Mouse (Mus musculus) heart, adult 2 months (tissue): Measurements from ENCODE around the gene Mrps15.

Source experiments
- CTCF ChIP-seq: fragments of 200-600 bp; IDR thresholded peaks from 2 replicates; pipeline ENCODE4 v1.8.1; 2022; ENCODE audit warnings: antibody characterized with exemption, mild to moderate bottlenecking, moderate library complexity
- POLR2A ChIP-seq: fragments of 200-500 bp; IDR thresholded peaks from 2 replicates; pipeline ENCODE4 v1.6.1; 2011; ENCODE audit warnings: mild to moderate bottlenecking, low read depth, low read length, control low read depth; ENCODE audit not compliant: insufficient read depth

- peak; percentile 49 for TF ChIP-seq POLR2A
- TF ChIP-seq CTCF, result no peak
These were observed 56.4 kb downstream of the Mrps15 start for GRCm38 (mm10) chr4:126103057-126103581.
